Mouse (Mus musculus) forebrain, embryonic 12.5 days (tissue): ENCODE data around the gene Dbi. TPM values are rescaled to one million over a fixed set of nuclear protein-coding genes. Genes with fewer than 3 reads are reported as not detected.

ENCODE experiments used
- ATAC-seq: fragments of 200-750 bp; cut with Nextera tagmentation; 2 replicates; pipeline ENCODE4 v1.8.0; 2017; ENCODE audit warnings: moderate TSS enrichment; ENCODE audit not compliant: low FRiP score
- H3K27ac ChIP-seq: fragments of 300-500 bp; sonication (generic); 2 replicates; pipeline ENCODE4 v1.5.1; 2016; ENCODE audit warnings: mild to moderate bottlenecking
- H3K27me3 ChIP-seq: fragments of 300-500 bp; sonication (generic); 2 replicates; pipeline ENCODE4 v1.6.1; 2016; ENCODE audit warnings: mild to moderate bottlenecking
- H3K36me3 ChIP-seq: fragments of 300-500 bp; sonication (generic); replicated peaks from 2 replicates; pipeline ENCODE4 v1.6.1; 2016; ENCODE audit warnings: mild to moderate bottlenecking
- H3K4me1 ChIP-seq: fragments of 300-500 bp; sonication (generic); 2 replicates; pipeline ENCODE4 v1.6.1; 2016
- H3K4me2 ChIP-seq: fragments of 300-500 bp; sonication (generic); 2 replicates; pipeline ENCODE4 v1.6.1; 2016; ENCODE audit warnings: mild to moderate bottlenecking, moderate library complexity
- H3K4me3 ChIP-seq: fragments of 300-500 bp; sonication (generic); replicated peaks from 2 replicates; pipeline ENCODE4 v1.5.1; 2016; ENCODE audit warnings: mild to moderate bottlenecking
- H3K9ac ChIP-seq: fragments of 300-500 bp; sonication (generic); 2 replicates; pipeline ENCODE4 v1.6.1; 2016; ENCODE audit warnings: mild to moderate bottlenecking
- H3K9me3 ChIP-seq: fragments of 300-500 bp; sonication (generic); 2 replicates; pipeline ENCODE4 v1.6.1; 2016
- WGBS: fragments of 180-500 bp; shearing (Covaris S2); methylation state at CpG from one replicate; pipeline ENCODE4 v1.1.7; 2016; 5-methylcytosine and 5-hydroxymethylcytosine counted together
- polyA plus RNA-seq: library from polyadenylated mRNA; unstranded; fragments of >200 nt; fragmentation: Nextera tagmentation; extraction: Ambion mirVana; gene quantifications from 2 replicates; pipeline ENCODE4 v1.2.1, GENCODE M21; 2016

The Dbi gene
- polyA plus RNA-seq, 1 experiment from 2014 or later = 921 TPM

DNA sequence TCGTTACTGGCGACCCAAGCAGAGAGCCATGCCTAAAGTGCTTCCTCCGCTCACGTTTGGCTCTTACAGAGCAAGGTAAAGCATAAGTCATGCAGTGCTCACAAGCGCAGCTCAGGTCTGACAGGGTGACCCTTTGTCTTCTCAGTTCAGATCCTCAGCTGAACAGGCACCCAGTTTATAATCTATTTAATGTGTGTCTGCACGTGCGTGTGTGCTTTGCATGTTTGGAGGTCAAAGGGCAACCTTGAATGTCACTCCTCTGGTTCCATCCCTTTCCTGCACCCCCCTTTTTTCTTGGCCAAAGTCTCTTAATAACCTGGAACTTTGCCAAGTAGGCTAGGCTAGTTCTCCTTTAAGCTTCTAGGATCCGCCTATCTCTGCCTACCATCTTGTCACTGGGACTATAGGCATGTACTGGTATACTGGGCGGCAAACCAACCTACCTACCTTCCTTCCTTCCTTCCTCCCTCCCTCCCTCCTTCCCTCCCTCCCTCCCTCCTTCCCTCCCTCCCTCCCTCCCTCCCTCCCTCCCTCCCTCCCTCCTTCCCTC is 19.3 kb upstream of the Dbi start:
- no peak overlapping the region for H3K4me3 ChIP-seq
- H3K4me2 ChIP-seq = no peak overlapping the region
- ATAC-seq = no peak
- H3K9ac ChIP-seq = no peak overlapping the region
- peaks cover 13% of the 10 kb centered on the region for H3K4me1 ChIP-seq
- no peaks in the 10 kb centered on the region for H3K27me3 ChIP-seq
- H3K27ac ChIP-seq = no peak overlapping the region
- no peaks in the 10 kb centered on the region for H3K36me3 ChIP-seq
- 94% methylated on average over 9 of the region's 9 CpGs for WGBS
- H3K9me3 ChIP-seq = no peaks in the 10 kb centered on the region

DNA sequence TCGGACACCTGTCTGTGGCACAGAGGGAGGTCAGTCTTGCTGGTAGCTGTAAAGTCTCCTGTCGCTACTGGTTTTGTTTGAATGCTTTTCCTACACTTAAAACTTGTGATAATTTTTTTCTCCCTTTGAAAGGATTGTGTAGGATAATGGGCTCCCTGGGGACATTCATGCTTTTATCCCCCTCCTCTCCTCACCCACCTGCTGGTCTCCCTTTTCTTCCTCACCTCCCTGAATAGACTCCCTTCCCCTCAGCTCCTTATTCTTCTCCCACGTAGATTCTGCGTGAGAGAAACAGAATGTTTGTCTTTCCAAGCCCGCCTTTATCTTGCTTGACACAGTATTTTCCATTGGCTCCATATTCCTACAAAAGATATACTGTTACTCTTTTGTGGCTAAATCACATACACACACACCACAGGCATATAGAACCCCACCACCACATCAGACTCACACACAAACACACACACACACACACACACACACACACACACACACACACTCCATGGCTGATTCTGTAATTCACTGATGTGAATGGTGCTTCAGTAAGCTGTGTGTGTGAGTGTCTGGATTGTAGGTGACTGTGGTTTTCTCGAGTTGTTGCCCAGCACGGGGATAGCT is 18.2 kb upstream of the Dbi start:
- ATAC-seq = peak; percentile 22; the same call in 1 of the 2 replicates
- no peak overlapping the region for H3K9ac ChIP-seq
- H3K9me3 ChIP-seq = no peaks in the 10 kb centered on the region
- 0 out of 2 replicates have a peak overlapping the region, but pooled peaks have one; percentile 1 for H3K4me2 ChIP-seq
- 0 out of 2 replicates have a peak overlapping the region, but pooled peaks have one; percentile 42 for H3K27ac ChIP-seq
- no peaks in the 10 kb centered on the region for H3K36me3 ChIP-seq
- no peak overlapping the region for H3K4me3 ChIP-seq
- H3K27me3 ChIP-seq = no peaks in the 10 kb centered on the region
- H3K4me1 ChIP-seq = peaks cover 13% of the 10 kb centered on the region
- 25% methylated on average over 7 of the region's 7 CpGs for WGBS

DNA sequence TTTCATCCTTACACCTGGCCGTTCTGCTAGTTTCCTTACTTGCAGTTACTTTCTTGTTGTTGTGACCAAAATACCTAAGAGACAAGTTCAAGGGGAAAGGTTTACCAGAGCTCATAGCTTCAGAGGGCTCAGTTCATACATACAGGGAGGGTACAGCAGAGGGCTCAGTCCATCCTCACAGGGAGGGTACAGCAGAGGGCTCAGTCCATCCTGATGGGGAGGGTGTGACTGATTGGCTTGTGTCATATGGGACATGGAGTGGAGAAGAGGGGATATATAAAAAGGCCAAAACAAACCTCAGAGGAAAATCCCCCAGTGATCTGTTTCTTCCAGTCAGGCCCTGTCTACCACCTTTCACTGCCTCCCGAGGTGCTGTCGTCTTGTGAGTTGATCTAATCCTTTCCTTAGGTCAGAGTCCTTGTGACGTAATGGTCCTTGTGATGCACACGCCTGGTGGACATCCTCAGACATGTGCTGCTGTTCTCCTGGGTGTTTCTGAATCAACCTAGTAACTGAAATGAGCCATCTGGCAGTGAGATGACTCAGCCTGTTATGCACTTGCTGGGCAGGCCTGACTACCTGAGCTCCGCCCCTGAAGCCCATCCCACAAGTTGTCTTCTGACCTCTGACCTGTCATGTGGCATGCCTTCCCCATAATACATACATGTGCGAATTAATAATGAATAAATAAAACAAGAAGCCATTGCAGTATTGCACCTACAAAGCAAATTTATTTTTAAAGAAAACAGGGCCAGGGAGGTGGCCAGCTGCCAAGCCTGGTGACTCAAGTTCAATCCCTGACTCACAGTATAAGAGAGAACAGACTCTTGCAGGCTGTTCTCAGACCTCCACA is 15.3 kb upstream of the Dbi start:
- ATAC-seq = no peak
- no peaks in the 10 kb centered on the region; the same call in 1 of the 2 replicates for H3K36me3 ChIP-seq
- WGBS = 85% methylated on average over 7 of the region's 7 CpGs

DNA sequence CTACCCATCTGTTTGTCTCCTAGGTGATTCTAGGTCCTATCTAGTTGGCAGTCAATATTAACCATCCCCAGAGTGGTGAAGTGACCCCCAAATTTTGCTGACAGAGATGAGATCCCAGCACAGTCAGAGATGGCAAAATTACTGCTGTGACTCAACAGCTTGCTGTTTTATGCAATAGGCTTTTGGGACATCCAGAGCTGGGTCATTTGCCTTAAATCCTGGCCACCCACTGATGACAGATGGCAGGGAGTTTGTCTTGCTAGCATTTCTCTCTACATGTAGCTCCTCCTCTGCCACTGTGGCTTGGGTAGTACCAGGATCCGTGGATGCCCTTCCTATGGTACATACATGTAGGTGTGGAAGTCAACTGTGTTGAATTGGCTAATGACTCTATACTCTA is 11.5 kb upstream of the Dbi start:
- Histone ChIP-seq H3K4me1 (no peaks in the 10 kb centered on the region), H3K36me3 (no peaks in the 10 kb centered on the region; the same call in 1 of the 2 replicates), H3K4me3 (no peak overlapping the region), H3K9ac (no peak overlapping the region), H3K9me3 (no peaks in the 10 kb centered on the region), H3K4me2 (no peak overlapping the region), H3K27me3 (no peaks in the 10 kb centered on the region), H3K27ac (no peak overlapping the region)
- no peak for ATAC-seq
- WGBS = 94% methylated on average over 1 of the region's 1 CpGs

More for the DNA sequence above, 15.3 kb upstream of the Dbi start:
- no peak overlapping the region for H3K4me2 ChIP-seq
- H3K9me3 ChIP-seq = no peaks in the 10 kb centered on the region
- no peak overlapping the region for H3K27ac ChIP-seq
- H3K27me3 ChIP-seq = no peaks in the 10 kb centered on the region
- no peak overlapping the region for H3K9ac ChIP-seq
- H3K4me3 ChIP-seq = no peak overlapping the region
- H3K4me1 ChIP-seq = peaks cover 13% of the 10 kb centered on the region

DNA sequence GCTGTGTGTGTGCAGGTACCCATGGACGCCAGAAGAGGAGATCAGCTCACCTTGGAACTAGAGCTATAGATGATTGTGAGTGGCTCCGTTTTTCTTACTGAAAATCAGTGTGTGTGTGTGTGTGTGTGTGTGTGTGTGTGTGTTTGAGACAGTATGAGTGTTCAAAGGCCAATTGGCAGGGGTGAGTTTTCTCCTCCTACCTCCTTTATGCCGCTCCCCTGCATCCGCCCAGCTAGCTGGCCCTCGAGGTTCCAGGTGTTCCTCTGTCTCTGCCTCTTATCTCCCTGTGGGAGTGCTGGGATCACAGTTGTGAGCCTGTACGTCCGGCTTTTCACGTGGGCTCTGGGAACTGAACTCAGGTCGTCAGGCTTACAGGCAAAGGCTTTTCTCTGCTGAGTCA is 5.4 kb upstream of the Dbi start:
- no peak overlapping the region for H3K9ac ChIP-seq
- no peak overlapping the region for H3K27ac ChIP-seq
- H3K27me3 ChIP-seq = no peaks in the 10 kb centered on the region
- no peak overlapping the region for H3K4me3 ChIP-seq
- H3K36me3 ChIP-seq = no peaks in the 10 kb centered on the region
- H3K4me2 ChIP-seq = no peak overlapping the region
- H3K9me3 ChIP-seq = no peaks in the 10 kb centered on the region
- no peak for ATAC-seq
- peaks cover 9% of the 10 kb centered on the region for H3K4me1 ChIP-seq
- WGBS = 72% methylated on average over 9 of the region's 9 CpGs

DNA sequence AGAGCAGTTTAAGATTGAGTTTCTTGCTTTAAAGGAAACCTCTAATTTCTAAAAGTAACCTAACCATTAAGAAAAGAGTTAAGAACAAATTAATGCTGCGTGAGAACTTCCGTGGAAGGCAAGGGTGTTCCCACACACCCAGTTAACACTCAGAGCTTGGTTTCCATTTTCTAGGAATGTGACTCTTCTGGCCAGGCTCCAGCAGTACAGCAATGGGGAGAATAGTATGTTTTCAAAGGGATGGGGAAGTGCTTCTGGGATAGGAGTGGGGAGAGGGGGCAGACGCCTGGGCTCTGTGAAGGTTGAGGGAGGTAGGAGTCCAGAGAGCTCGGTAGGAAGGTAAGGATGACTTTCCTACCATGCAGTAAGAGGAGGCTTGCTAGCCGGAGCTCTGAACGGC is 4.6 kb upstream of the Dbi start:
- Histone ChIP-seq H3K9me3 (no peaks in the 10 kb centered on the region), H3K27ac (no peak overlapping the region), H3K36me3 (no peaks in the 10 kb centered on the region), H3K4me3 (no peak overlapping the region), H3K4me2 (no peak overlapping the region), H3K9ac (no peak overlapping the region), H3K27me3 (no peaks in the 10 kb centered on the region), H3K4me1 (peaks cover 9% of the 10 kb centered on the region)
- WGBS = 86% methylated on average over 6 of the region's 6 CpGs
- ATAC-seq = no peak

DNA sequence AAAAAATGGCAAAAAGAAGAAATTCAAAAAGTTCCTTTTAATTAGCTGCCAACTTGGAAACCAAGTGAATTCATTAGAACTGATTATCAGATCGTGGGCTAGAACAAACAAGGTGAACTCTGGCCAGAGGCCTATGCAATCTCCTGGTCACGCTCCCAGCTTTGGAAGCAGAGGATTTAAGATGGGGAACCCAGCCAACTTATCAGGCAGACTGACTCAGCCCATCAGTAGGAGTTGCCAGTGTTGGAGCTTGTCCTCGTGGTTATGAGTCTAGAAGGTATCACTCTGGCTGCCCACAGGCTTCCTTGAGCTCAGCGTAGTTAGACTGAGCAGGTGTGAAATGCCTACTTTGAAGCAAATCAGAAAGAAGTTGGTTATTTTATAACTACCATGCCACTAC is 4.0 kb upstream of the Dbi start:
- no peak overlapping the region for H3K4me3 ChIP-seq
- H3K36me3 ChIP-seq = no peaks in the 10 kb centered on the region
- no peak overlapping the region for H3K27ac ChIP-seq
- H3K9me3 ChIP-seq = no peaks in the 10 kb centered on the region
- H3K9ac ChIP-seq = no peak overlapping the region
- ATAC-seq = no peak
- H3K27me3 ChIP-seq = no peaks in the 10 kb centered on the region
- H3K4me2 ChIP-seq = no peak overlapping the region
- WGBS = 87% methylated on average over 4 of the region's 4 CpGs
- peaks cover 16% of the 10 kb centered on the region for H3K4me1 ChIP-seq

DNA sequence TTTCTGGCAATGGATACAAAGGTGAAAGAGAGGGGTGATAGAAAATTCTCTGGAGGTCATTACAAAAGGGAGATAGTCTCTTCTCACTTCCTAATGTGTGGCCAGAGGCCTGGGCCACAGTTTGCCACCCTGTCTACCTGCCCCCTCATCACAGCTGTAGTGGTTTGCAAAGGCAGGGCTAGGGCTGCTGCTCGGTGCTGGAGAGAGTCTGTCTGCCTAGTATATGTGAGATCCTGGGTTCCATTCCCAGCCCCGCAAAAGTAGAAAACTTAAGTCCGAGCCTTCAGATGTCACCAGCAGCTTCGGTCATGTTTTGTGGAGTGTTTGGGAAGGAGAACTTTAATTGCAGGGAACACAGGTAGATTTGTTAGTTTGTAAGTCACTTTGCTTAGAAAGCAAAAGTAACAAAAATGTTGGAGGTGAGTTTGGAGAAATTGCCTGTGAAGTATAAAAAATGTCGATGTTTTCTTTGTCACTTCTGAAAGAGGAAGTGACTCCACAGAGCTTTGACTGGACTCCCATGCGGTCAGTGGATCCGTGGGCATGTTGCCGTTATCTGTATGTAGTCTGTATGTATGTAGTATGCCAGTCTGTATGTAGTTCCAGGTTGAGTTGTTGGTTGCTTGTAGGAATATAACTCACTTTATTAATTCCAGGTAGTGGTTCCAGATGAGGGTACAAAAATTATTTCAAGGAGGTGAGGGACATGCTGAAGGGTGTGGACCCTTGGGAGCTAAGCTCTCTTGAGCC is 1.9 kb upstream of the Dbi start:
- Histone ChIP-seq H3K4me2 (no peak overlapping the region), H3K4me3 (no peak overlapping the region), H3K9me3 (no peaks in the 10 kb centered on the region), H3K27ac (no peak overlapping the region), H3K9ac (no peak overlapping the region), H3K4me1 (peaks cover 36% of the 10 kb centered on the region), H3K27me3 (no peaks in the 10 kb centered on the region), H3K36me3 (0 out of 2 replicates have a peak, but pooled peaks cover 5% of the 10 kb centered on the region)
- 95% methylated on average over 8 of the region's 8 CpGs for WGBS
- ATAC-seq = no peak

DNA sequence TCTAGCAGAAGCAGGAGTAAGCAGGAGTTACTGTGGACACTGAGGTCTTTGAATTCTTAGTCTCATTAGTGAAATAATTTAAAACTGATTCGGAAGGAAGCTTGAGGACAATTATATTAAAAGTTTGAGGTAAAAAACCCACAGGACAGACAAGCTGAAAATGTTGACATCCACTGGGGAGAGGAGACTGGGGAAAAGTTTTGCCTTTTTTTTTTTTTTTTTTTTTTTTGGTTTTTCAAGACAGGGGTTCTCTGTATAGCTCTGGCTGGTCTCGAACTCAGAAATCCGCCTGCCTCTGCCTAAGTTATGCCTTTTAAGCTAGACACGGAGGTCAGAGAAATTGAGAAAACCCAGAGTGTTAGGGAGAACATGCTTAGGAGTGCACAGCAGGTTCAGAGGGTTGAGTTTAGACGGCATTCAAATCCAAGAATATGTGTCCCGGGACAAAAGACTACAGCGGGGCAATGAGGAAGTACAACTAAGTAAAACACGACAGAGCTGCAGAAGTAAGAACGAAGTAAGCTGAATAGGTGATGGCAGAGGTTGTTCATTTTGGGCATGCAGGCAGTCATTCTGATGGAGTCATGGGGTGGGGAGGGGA is 1.2 kb upstream of the Dbi start:
- Histone ChIP-seq H3K4me1 (peaks cover 37% of the 10 kb centered on the region), H3K4me3 (peak overlapping the region; percentile 65), H3K4me2 (peak overlapping the region; percentile 80), H3K27ac (peak overlapping the region; percentile 92), H3K36me3 (0 out of 2 replicates have a peak, but pooled peaks cover 5% of the 10 kb centered on the region), H3K27me3 (no peaks in the 10 kb centered on the region), H3K9ac (peak overlapping the region; percentile 56; the same call in 1 of the 2 replicates), H3K9me3 (no peaks in the 10 kb centered on the region)
- ATAC-seq = no peak
- WGBS = 90% methylated on average over 9 of the region's 9 CpGs

DNA sequence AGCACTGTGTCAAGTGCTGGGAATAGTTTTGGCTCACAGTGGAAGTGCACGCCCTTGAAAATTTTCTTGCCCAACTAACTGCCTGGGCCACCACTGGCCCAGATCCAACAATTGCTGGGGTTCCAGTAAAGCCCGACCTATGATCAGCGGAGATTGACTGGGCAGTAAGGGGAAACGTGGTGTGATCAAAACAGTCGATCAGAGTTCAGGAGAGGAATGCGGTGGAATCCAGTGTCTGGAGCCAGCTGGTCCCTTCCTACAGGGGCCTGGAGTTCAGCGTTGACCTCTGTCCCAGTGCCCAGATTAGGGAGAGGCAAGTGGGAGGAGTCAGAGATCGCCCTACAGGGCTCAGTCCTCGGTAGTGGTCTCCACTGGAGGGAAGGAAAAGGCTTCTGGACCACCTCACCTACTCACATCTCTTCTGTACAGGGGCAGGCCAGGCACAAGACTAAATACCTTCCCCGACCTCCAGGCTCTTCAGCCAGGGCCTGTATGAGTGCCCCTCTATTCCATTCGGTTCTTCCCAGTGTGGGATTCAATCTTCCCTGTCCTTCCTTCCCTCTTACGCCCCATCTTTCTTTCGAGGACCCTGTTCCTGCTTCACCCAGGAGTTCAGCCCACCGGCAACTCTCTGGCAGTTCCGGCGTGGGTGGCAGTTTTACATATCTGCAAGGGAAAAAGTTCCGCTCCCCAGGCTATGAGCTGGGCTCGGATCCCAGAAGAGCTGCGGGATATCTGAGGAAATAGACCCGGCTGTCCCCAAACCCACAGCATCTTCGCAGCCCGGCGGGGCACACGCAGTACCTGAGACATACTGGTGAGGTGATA is 523 bp downstream of the Dbi start:
- no peaks in the 10 kb centered on the region for H3K27me3 ChIP-seq
- peaks cover 37% of the 10 kb centered on the region for H3K4me1 ChIP-seq
- WGBS = 5% methylated on average over 23 of the region's 24 CpGs
- no peaks in the 10 kb centered on the region for H3K9me3 ChIP-seq
- H3K4me3 ChIP-seq = peak overlapping the region; percentile 65
- peaks cover 15% of the 10 kb centered on the region for H3K36me3 ChIP-seq
- peak overlapping the region; percentile 80 for H3K4me2 ChIP-seq
- peak overlapping the region; percentile 92 for H3K27ac ChIP-seq
- peak overlapping the region; percentile 76 for H3K9ac ChIP-seq
- ATAC-seq = peak; percentile 50

DNA sequence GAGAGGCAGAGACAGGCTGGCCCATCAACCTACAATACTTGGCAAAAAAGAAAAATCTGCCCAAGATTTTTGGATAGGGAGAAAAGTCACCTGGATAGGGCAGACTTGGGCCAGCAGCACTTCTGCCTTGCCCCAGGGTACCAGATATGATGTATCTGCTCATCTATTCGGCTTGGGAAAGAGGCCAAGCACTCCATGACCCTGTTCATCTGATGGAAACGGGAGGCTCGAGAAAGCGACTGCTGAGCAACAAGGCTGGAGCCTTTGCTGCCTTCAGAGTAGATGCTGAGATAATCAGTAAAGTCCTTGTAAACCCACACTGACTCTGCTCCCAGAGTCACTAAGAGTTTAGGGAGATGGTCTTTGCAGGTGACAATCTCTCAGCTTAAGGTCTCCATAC is 1.5 kb downstream of the Dbi start:
- 0 out of 2 replicates have a peak, but pooled peaks cover 2% of the 10 kb centered on the region for H3K9me3 ChIP-seq
- peaks cover 38% of the 10 kb centered on the region for H3K4me1 ChIP-seq
- ATAC-seq = no peak
- peak overlapping the region; percentile 65 for H3K4me3 ChIP-seq
- H3K36me3 ChIP-seq = peaks cover 24% of the 10 kb centered on the region
- WGBS = 87% methylated on average over 4 of the region's 4 CpGs
- H3K4me2 ChIP-seq = peak overlapping the region; percentile 80
- no peak overlapping the region; the same call in 1 of the 2 replicates for H3K9ac ChIP-seq
- H3K27ac ChIP-seq = 0 out of 2 replicates have a peak overlapping the region, but pooled peaks have one; percentile 25
- H3K27me3 ChIP-seq = no peaks in the 10 kb centered on the region
